Mouse (Mus musculus) hindbrain, embryonic 10.5 days (tissue): ENCODE measurements around the gene Pitpnm2. TPM values are rescaled to one million over a fixed set of nuclear protein-coding genes. Genes with fewer than 3 reads are reported as not detected.

Source experiments
- DNase-seq: peaks from one replicate; pipeline ENCODE4 v3.0.0-alpha.2; 2017; ENCODE audit warnings: low spot score
- H3K27ac ChIP-seq: fragments of 300-500 bp; sonication (generic); 2 replicates; pipeline ENCODE4 v1.5.1; 2016; ENCODE audit warnings: mild to moderate bottlenecking, moderate library complexity
- H3K27me3 ChIP-seq: fragments of 300-500 bp; sonication (generic); 2 replicates; pipeline ENCODE4 v1.6.1; 2016; ENCODE audit warnings: mild to moderate bottlenecking; ENCODE audit not compliant: poor library complexity, insufficient read depth, severe bottlenecking
- H3K36me3 ChIP-seq: fragments of 300-500 bp; sonication (generic); 2 replicates; pipeline ENCODE4 v1.6.1; 2016; ENCODE audit warnings: mild to moderate bottlenecking, moderate library complexity
- H3K4me1 ChIP-seq: fragments of 300-500 bp; sonication (generic); replicated peaks from 2 replicates; pipeline ENCODE4 v1.6.1; 2016; ENCODE audit warnings: mild to moderate bottlenecking
- H3K4me3 ChIP-seq: fragments of 300-500 bp; sonication (generic); 2 replicates; pipeline ENCODE4 v1.5.1; 2016; ENCODE audit warnings: mild to moderate bottlenecking, moderate library complexity
- H3K9me3 ChIP-seq: fragments of 300-500 bp; sonication (generic); 2 replicates; pipeline ENCODE4 v1.6.1; 2016; ENCODE audit warnings: mild to moderate bottlenecking, moderate library complexity
- WGBS: fragments of 180-500 bp; shearing (Covaris S2); methylation state at CpG from one replicate; pipeline ENCODE4 v1.1.7; 2016; 5-methylcytosine and 5-hydroxymethylcytosine counted together
- polyA plus RNA-seq: library from polyadenylated mRNA; unstranded; fragments of >200 nt; fragmentation: Nextera tagmentation; extraction: Ambion mirVana; gene quantifications from 2 replicates; pipeline ENCODE4 v1.2.1, GENCODE M21; 2016

The Pitpnm2 gene
- polyA plus RNA-seq, 1 experiment from 2014 or later: 3.6 TPM

GRCm38 (mm10) chr5:124243236-124243901, 6.2 kb downstream of the Pitpnm2 start:
- DNase-seq: no peak
- Histone ChIP-seq H3K36me3 (peaks cover 19% of the 10 kb centered on the region), H3K27ac (no peak overlapping the region), H3K9me3 (no peaks in the 10 kb centered on the region), H3K4me1 (peaks cover 46% of the 10 kb centered on the region), H3K27me3 (peaks cover 7% of the 10 kb centered on the region; the same call in 1 of the 2 replicates), H3K4me3 (no peak overlapping the region)
- WGBS: 87% methylated on average over 9 of the region's 9 CpGs

- peaks cover 35% of the 10 kb centered on the region for H3K4me1 ChIP-seq
- H3K4me3 ChIP-seq: no peak overlapping the region
- H3K27ac ChIP-seq: 0 out of 2 replicates have a peak overlapping the region, but pooled peaks have one; percentile 3
- no peaks in the 10 kb centered on the region for H3K27me3 ChIP-seq
- H3K36me3 ChIP-seq: peaks cover 19% of the 10 kb centered on the region
- DNase-seq: no peak
- WGBS: 58% methylated on average over 10 of the region's 10 CpGs
- H3K9me3 ChIP-seq: no peaks in the 10 kb centered on the region
These were observed 7.7 kb downstream of the Pitpnm2 start for GRCm38 (mm10) chr5:124241686-124242444.

GRCm38 (mm10) chr5:124240841-124241685, 8.5 kb downstream of the Pitpnm2 start:
- H3K27me3 ChIP-seq: no peaks in the 10 kb centered on the region
- peak overlapping the region; percentile 62 for H3K27ac ChIP-seq
- WGBS: 45% methylated on average over 22 of the region's 22 CpGs
- H3K4me1 ChIP-seq: peaks cover 35% of the 10 kb centered on the region
- H3K9me3 ChIP-seq: no peaks in the 10 kb centered on the region
- H3K36me3 ChIP-seq: peaks cover 19% of the 10 kb centered on the region
- H3K4me3 ChIP-seq: no peak overlapping the region; the same call in 1 of the 2 replicates
- no peak for DNase-seq

- Histone ChIP-seq H3K9me3 (no peaks in the 10 kb centered on the region), H3K27ac (no peak overlapping the region), H3K4me3 (no peak overlapping the region), H3K36me3 (no peaks in the 10 kb centered on the region), H3K4me1 (peaks cover 47% of the 10 kb centered on the region), H3K27me3 (no peaks in the 10 kb centered on the region)
- no peak for DNase-seq
- WGBS: 84% methylated on average over 4 of the region's 4 CpGs
These were observed 13.4 kb downstream of the Pitpnm2 start for GRCm38 (mm10) chr5:124236180-124236579.

- H3K9me3 ChIP-seq: no peaks in the 10 kb centered on the region
- 0 out of 2 replicates have a peak overlapping the region, but pooled peaks have one; percentile 47 for H3K27ac ChIP-seq
- WGBS: 91% methylated on average over 6 of the region's 6 CpGs
- H3K27me3 ChIP-seq: no peaks in the 10 kb centered on the region
- no peak for DNase-seq
- H3K4me3 ChIP-seq: no peak overlapping the region
- peaks cover 42% of the 10 kb centered on the region for H3K4me1 ChIP-seq
- no peaks in the 10 kb centered on the region for H3K36me3 ChIP-seq
These were observed 14.8 kb downstream of the Pitpnm2 start for GRCm38 (mm10) chr5:124234778-124235177.

- Histone ChIP-seq H3K4me3 (no peak overlapping the region), H3K27ac (peak overlapping the region; percentile 47; the same call in 1 of the 2 replicates), H3K9me3 (no peaks in the 10 kb centered on the region), H3K36me3 (no peaks in the 10 kb centered on the region), H3K4me1 (peaks cover 42% of the 10 kb centered on the region), H3K27me3 (no peaks in the 10 kb centered on the region)
- 61% methylated on average over 12 of the region's 12 CpGs for WGBS
- DNase-seq: no peak
These were observed 15.5 kb downstream of the Pitpnm2 start for GRCm38 (mm10) chr5:124233874-124234661.

GRCm38 (mm10) chr5:124233144-124233465, 16.5 kb downstream of the Pitpnm2 start:
- peaks cover 38% of the 10 kb centered on the region for H3K4me1 ChIP-seq
- 77% methylated on average over 8 of the region's 8 CpGs for WGBS
- no peak overlapping the region for H3K27ac ChIP-seq
- H3K4me3 ChIP-seq: no peak overlapping the region
- H3K36me3 ChIP-seq: no peaks in the 10 kb centered on the region
- H3K9me3 ChIP-seq: no peaks in the 10 kb centered on the region
- DNase-seq: no peak
- no peaks in the 10 kb centered on the region for H3K27me3 ChIP-seq

GRCm38 (mm10) chr5:124232360-124233143, 17.0 kb downstream of the Pitpnm2 start:
- no peak for DNase-seq
- no peaks in the 10 kb centered on the region for H3K36me3 ChIP-seq
- no peaks in the 10 kb centered on the region for H3K9me3 ChIP-seq
- no peaks in the 10 kb centered on the region for H3K27me3 ChIP-seq
- WGBS: 65% methylated on average over 18 of the region's 18 CpGs
- H3K27ac ChIP-seq: 0 out of 2 replicates have a peak overlapping the region, but pooled peaks have one; percentile 42
- peaks cover 40% of the 10 kb centered on the region for H3K4me1 ChIP-seq
- H3K4me3 ChIP-seq: no peak overlapping the region

- H3K36me3 ChIP-seq: no peaks in the 10 kb centered on the region
- no peak overlapping the region for H3K4me3 ChIP-seq
- no peaks in the 10 kb centered on the region for H3K27me3 ChIP-seq
- no peak overlapping the region for H3K27ac ChIP-seq
- DNase-seq: no peak
- no peaks in the 10 kb centered on the region for H3K9me3 ChIP-seq
- WGBS: 81% methylated on average over 9 of the region's 9 CpGs
- peaks cover 60% of the 10 kb centered on the region for H3K4me1 ChIP-seq
These were observed 19.1 kb downstream of the Pitpnm2 start for GRCm38 (mm10) chr5:124230461-124230860.

- 48% methylated on average over 6 of the region's 6 CpGs for WGBS
- Histone ChIP-seq H3K36me3 (no peaks in the 10 kb centered on the region), H3K27me3 (no peaks in the 10 kb centered on the region), H3K4me1 (peaks cover 48% of the 10 kb centered on the region), H3K27ac (0 out of 2 replicates have a peak overlapping the region, but pooled peaks have one; percentile 66), H3K9me3 (no peaks in the 10 kb centered on the region), H3K4me3 (no peak overlapping the region)
- no peak for DNase-seq
These were observed 22.4 kb downstream of the Pitpnm2 start for GRCm38 (mm10) chr5:124227193-124227592.

GRCm38 (mm10) chr5:124226494-124226893, 23.1 kb downstream of the Pitpnm2 start:
- Histone ChIP-seq H3K27me3 (no peaks in the 10 kb centered on the region), H3K36me3 (no peaks in the 10 kb centered on the region), H3K4me1 (peaks cover 47% of the 10 kb centered on the region), H3K9me3 (no peaks in the 10 kb centered on the region), H3K27ac (peak overlapping the region; percentile 66), H3K4me3 (no peak overlapping the region)
- 85% methylated on average over 4 of the region's 4 CpGs for WGBS
- no peak for DNase-seq
